Mouse (Mus musculus) neural tube, embryonic 13.5 days (tissue): ENCODE results near the gene Nkx3-2. TPM values are rescaled to one million over a fixed set of nuclear protein-coding genes. Genes with fewer than 3 reads are reported as not detected.

Experiments used
- ATAC-seq: fragments of 200-750 bp; cut with Nextera tagmentation; 2 replicates; pipeline ENCODE4 v1.8.0; 2017; ENCODE audit warnings: low read depth, mild to moderate bottlenecking, moderate TSS enrichment, moderate library complexity
- H3K27ac ChIP-seq: fragments of 300-500 bp; sonication (generic); replicated peaks from 2 replicates; pipeline ENCODE4 v1.5.1; 2015; ENCODE audit warnings: moderate library complexity, mild to moderate bottlenecking, inconsistent platforms
- H3K27me3 ChIP-seq: fragments of 300-500 bp; sonication (generic); 2 replicates; pipeline ENCODE4 v1.6.1; 2015; ENCODE audit warnings: mild to moderate bottlenecking, inconsistent platforms
- H3K36me3 ChIP-seq: fragments of 300-500 bp; sonication (generic); 2 replicates; pipeline ENCODE4 v1.6.1; 2015; ENCODE audit warnings: mild to moderate bottlenecking, inconsistent platforms
- H3K4me1 ChIP-seq: fragments of 300-500 bp; sonication (generic); replicated peaks from 2 replicates; pipeline ENCODE4 v1.6.1; 2015; ENCODE audit warnings: inconsistent platforms
- H3K4me2 ChIP-seq: fragments of 300-500 bp; sonication (generic); 2 replicates; pipeline ENCODE4 v1.6.1; 2015; ENCODE audit warnings: inconsistent platforms, mild to moderate bottlenecking, moderate library complexity
- H3K4me3 ChIP-seq: fragments of 300-500 bp; sonication (generic); 2 replicates; pipeline ENCODE4 v1.5.1; 2015; ENCODE audit warnings: mild to moderate bottlenecking, inconsistent platforms
- H3K9ac ChIP-seq: fragments of 300-500 bp; sonication (generic); 2 replicates; pipeline ENCODE4 v1.6.1; 2015; ENCODE audit warnings: moderate library complexity, mild to moderate bottlenecking, inconsistent platforms
- H3K9me3 ChIP-seq: fragments of 300-500 bp; sonication (generic); 2 replicates; pipeline ENCODE4 v1.6.1; 2016; ENCODE audit warnings: inconsistent platforms
- WGBS: fragments of 180-500 bp; shearing (Covaris S2); methylation state at CpG from one replicate; pipeline ENCODE4 v1.1.7; 2015; 5-methylcytosine and 5-hydroxymethylcytosine counted together
- polyA plus RNA-seq: library from polyadenylated mRNA; unstranded; fragments of >200 nt; fragmentation: Nextera tagmentation; extraction: Ambion mirVana; gene quantifications from 2 replicates; pipeline ENCODE4 v1.2.1, GENCODE M21; 2015

Nkx3-2 gene
- polyA plus RNA-seq = 0.22 and 1.2 TPM in 2 replicates

DNA sequence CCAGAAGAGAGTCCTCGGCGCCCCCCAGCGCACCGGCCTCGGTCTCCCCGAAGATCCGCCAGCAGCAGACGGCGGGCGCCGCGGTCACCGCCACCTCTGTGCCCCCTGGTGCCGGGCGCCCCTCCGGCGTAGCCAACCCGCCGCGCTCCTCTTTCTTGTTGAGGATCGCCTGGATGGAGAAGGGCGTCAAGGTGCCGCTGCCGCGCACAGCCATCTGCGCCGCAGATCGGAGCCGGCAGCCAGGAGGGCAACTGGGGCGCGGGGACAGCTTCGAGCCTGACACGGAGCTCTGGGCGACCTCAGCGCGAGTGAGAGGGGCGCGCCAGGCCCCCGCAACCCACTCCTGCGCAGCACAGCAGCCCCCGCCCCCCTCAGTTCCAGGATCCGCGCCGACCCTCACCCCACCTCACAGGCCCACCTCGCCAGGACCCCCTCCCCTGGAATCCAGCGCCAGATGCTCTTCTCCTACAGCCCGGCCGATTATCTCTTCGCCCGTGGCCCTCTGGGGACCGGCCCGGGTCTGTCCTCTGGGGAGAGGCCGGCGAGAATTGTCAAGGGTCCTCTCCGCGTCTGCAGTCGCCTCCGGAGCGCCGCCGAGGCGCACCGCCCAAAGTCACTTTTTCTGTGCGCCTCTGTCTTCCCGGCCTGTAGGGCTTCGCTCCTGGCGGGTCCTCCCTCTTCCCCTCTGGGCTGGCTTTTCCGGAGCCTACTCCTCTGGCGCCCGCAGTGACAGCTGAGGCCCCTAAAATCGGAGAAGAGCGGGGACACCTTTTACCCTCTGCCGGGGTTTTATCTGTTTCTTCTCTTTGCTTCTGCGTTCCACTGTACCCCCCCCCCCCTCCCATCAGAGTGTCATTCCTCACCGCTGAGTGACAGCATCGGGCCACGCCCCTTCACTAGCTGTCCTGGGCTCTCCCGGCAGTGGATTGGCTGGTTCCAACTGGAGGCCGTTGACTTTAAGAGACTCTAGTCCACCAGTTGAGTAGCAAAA is at the start of gene Nkx3-2:
Gene Nkx3-2, minus strand, starts transcription at position 771 of the 991 bp plus-strand sequence.
- H3K27ac ChIP-seq = no peak within 1 kb of the TSS
- H3K4me1 ChIP-seq = peaks cover 46% of the 10 kb centered on the region
- under 1% methylated on average over 74 of the region's 79 CpGs for WGBS
- H3K27me3 ChIP-seq = peaks cover 93% of the 10 kb centered on the region
- no peaks in the 10 kb centered on the region for H3K36me3 ChIP-seq
- peak within 1 kb of the TSS; percentile 52 for H3K9ac ChIP-seq
- no peaks in the 10 kb centered on the region for H3K9me3 ChIP-seq
- H3K4me3 ChIP-seq = peak within 1 kb of the TSS; percentile 36
- ATAC-seq = peak; percentile 37
- H3K4me2 ChIP-seq = peak within 1 kb of the TSS; percentile 55

DNA sequence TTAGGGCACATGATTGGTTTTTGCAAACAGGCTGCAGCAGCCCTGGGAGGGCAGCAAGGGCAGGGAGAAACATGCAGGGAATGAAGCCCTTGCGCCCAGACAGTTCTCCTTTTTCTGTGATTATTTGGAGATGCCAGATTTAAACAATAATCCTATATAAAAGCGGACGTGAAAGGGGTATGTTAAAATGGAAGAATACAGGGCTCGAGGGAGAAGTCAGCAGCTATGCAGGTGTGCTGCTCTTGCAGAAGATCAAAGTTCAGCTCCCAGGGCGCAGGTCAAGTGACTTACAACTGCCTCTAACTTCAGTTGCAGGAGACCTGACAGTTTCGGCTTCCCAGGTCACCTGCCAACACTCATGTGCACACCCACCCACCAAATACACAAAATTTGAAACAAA is 48.2 kb upstream of the Nkx3-2 start:
- H3K36me3 ChIP-seq = peaks cover 81% of the 10 kb centered on the region
- no peak overlapping the region for H3K27ac ChIP-seq
- no peak overlapping the region for H3K4me3 ChIP-seq
- no peak for ATAC-seq
- H3K9me3 ChIP-seq = no peaks in the 10 kb centered on the region
- 86% methylated on average over 6 of the region's 6 CpGs for WGBS
- no peak overlapping the region for H3K4me2 ChIP-seq
- H3K9ac ChIP-seq = no peak overlapping the region
- no peaks in the 10 kb centered on the region for H3K4me1 ChIP-seq
- no peaks in the 10 kb centered on the region for H3K27me3 ChIP-seq

DNA sequence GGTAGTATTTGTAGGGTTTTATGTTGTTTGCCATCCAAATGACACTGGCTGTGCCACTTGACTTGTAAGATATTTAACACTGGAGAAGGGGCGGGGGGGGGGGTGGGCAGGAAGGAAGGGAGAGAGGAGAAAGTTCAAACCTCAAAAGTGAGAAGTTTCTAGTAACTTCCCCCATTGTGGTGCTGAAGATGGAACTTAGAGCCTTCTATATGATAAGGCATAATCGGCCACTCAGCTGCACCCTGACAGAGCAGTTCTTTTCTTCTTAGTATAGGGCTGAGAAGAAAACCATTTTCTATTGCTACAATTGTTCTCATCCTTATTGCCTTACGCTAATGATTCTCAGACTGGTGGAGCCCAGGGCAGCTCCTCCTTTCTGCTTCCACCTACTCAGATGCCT is 47.0 kb upstream of the Nkx3-2 start:
- no peaks in the 10 kb centered on the region for H3K4me1 ChIP-seq
- H3K9ac ChIP-seq = no peak overlapping the region
- no peak overlapping the region for H3K27ac ChIP-seq
- H3K4me3 ChIP-seq = no peak overlapping the region
- no peak for ATAC-seq
- H3K4me2 ChIP-seq = no peak overlapping the region
- no peaks in the 10 kb centered on the region for H3K27me3 ChIP-seq
- 81% methylated on average over 3 of the region's 3 CpGs for WGBS
- H3K36me3 ChIP-seq = peaks cover 80% of the 10 kb centered on the region
- H3K9me3 ChIP-seq = no peaks in the 10 kb centered on the region

DNA sequence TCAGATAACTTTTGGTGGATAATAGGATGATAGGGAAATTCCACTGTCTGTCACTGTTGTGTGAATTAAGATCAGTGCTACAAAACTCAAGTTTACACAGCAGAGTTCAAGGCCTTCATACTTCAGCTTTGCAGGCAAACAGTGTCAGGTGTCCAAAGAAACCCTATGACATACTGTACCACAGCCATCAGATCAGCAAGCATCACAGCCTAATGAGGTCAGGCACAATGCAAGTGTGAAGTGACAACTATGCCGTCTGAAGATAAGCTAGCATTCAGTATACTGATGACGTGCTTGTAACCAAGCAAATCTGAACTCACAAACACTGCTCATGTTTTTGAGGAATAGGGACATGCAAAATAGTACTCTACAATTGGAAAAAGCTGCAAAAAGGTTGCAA is 43.1 kb upstream of the Nkx3-2 start:
- no peaks in the 10 kb centered on the region for H3K4me1 ChIP-seq
- WGBS = 90% methylated on average over 2 of the region's 2 CpGs
- H3K4me2 ChIP-seq = no peak overlapping the region
- H3K27ac ChIP-seq = no peak overlapping the region
- H3K9ac ChIP-seq = no peak overlapping the region
- no peak for ATAC-seq
- H3K36me3 ChIP-seq = peaks cover 73% of the 10 kb centered on the region
- H3K9me3 ChIP-seq = no peaks in the 10 kb centered on the region
- H3K27me3 ChIP-seq = no peaks in the 10 kb centered on the region
- H3K4me3 ChIP-seq = no peak overlapping the region

DNA sequence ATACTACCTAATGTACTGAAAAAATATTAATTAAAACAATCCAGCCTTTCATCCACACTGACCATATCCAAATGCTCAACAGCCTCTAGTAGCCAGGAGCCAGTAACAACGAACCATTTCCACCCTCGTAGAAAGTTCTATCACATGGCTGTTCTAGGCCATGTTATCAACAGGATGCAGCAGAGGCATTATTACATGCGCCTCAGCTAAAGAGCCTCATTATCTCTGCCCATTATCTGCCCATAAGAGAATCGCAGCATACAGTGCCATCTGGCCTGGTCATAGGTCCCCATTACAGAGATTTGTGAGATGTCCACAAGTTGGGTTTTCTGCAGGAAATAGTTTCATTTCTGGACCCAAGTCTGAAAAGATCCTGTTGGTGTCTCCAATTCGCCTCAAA is 41.9 kb upstream of the Nkx3-2 start:
- no peak overlapping the region for H3K4me2 ChIP-seq
- H3K27ac ChIP-seq = no peak overlapping the region
- H3K4me1 ChIP-seq = no peaks in the 10 kb centered on the region
- H3K9me3 ChIP-seq = no peaks in the 10 kb centered on the region
- no peak overlapping the region for H3K4me3 ChIP-seq
- H3K36me3 ChIP-seq = peaks cover 61% of the 10 kb centered on the region
- 96% methylated on average over 5 of the region's 5 CpGs for WGBS
- no peak for ATAC-seq
- no peak overlapping the region for H3K9ac ChIP-seq
- H3K27me3 ChIP-seq = no peaks in the 10 kb centered on the region

DNA sequence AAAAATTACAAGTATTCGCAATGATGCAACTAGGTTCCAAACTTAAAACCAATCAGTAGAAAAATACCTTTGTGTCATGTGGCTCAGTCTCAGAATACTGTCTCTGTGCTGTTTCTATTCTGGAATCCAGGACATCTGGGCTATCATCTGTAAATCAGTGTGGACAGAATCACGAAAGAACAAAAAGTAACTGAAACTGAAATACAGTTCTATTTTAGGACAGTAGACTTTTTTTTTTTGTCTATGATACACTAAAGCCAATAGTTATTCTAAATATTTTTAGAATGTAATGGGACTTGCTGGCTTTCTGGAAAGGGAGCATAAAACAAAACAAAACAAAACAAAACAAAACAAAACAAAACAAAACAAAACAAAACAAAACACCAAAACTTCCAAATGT is 40.8 kb upstream of the Nkx3-2 start:
- Histone ChIP-seq H3K27me3 (no peaks in the 10 kb centered on the region), H3K27ac (no peak overlapping the region), H3K4me3 (no peak overlapping the region), H3K4me2 (no peak overlapping the region), H3K9me3 (no peaks in the 10 kb centered on the region), H3K36me3 (peaks cover 63% of the 10 kb centered on the region), H3K4me1 (no peaks in the 10 kb centered on the region), H3K9ac (no peak overlapping the region)
- no peak for ATAC-seq
- 96% methylated on average over 2 of the region's 2 CpGs for WGBS

DNA sequence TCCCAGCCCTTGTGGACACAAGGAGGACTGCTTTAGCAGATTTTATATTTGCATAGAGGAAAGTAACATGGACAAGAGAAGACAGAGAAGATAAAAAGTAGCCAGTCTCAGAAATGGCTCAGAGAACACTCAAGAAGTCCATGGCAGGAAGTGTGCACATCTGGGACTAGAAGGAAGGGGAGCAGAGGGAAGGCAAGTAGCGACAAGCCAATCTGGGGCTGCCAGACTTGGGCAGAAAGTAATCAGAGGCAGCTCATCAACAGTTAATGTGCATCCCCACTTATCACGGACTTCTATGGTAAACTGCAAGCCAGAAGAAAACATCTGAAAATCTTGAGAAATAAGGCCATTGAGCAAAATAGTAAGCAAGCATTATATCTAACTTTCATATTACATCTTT is 40.3 kb upstream of the Nkx3-2 start:
- no peak for ATAC-seq
- Histone ChIP-seq H3K4me2 (no peak overlapping the region), H3K36me3 (peaks cover 62% of the 10 kb centered on the region), H3K27me3 (no peaks in the 10 kb centered on the region), H3K4me3 (no peak overlapping the region), H3K9ac (no peak overlapping the region), H3K27ac (no peak overlapping the region), H3K9me3 (no peaks in the 10 kb centered on the region), H3K4me1 (no peaks in the 10 kb centered on the region)
- 94% methylated on average over 2 of the region's 2 CpGs for WGBS

DNA sequence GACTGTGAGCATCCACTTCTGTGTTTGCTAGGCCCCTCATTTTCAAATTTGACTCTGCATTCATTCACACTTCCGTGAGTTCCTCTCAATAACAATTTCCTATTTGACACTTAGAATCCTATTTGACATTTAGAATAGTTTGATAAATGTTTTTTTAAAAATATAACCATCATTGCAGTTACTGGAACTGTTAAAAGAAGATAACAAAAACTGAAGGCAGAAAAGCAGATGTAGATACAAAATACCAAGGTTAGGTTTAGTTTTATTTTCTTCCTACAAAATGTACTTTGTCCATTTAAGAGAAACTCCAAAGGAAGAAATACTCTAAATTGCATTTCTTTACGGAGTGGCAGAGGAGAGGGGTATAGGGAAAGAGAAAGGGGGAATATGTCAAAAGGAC is 37.3 kb upstream of the Nkx3-2 start:
- Histone ChIP-seq H3K9ac (no peak overlapping the region), H3K36me3 (peaks cover 61% of the 10 kb centered on the region), H3K9me3 (no peaks in the 10 kb centered on the region), H3K4me2 (no peak overlapping the region), H3K4me3 (no peak overlapping the region), H3K27me3 (no peaks in the 10 kb centered on the region), H3K4me1 (no peaks in the 10 kb centered on the region), H3K27ac (no peak overlapping the region)
- 90% methylated on average over 2 of the region's 2 CpGs for WGBS
- no peak for ATAC-seq

DNA sequence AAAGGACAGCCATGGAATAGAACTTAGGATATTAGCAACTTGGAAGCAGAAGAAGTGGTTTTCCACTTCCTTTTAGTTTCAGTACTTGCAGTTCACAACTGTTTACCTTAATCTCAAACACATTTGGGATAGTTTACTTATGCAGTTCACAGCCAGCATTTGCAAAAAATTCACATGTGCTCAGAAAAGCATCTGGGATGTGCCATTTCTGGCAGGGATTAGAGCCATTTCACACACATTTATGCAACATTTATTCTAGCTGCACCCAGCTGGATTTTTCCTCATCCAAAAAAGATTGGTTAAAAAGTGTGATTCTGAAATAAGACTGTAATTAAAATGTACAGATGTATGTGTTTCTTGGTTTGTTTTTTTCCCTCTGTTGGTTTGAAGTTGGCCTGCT is 30.1 kb upstream of the Nkx3-2 start:
- Histone ChIP-seq H3K4me3 (no peak overlapping the region), H3K27ac (no peak overlapping the region), H3K4me1 (no peaks in the 10 kb centered on the region), H3K9me3 (no peaks in the 10 kb centered on the region), H3K4me2 (no peak overlapping the region), H3K9ac (no peak overlapping the region), H3K27me3 (no peaks in the 10 kb centered on the region), H3K36me3 (peaks cover 81% of the 10 kb centered on the region)
- ATAC-seq = no peak

DNA sequence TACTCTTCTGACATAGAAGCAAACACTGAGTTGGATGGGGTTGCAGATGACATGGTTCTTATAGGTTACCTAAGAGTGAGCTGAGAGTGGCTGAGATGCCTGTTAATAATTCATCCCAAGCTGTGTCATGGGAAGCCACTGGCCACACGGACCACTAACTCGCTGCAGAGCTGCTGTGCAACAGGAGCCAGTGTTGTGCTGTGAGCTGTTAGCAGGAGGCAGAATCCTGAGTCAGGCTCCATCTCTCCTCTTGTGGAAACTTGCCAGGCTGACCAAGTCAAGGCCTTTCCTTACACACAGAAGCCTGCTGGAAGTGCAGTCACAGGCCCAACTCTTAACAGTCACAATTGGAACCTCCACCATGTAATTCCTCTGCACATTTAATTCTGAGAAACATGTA is 26.2 kb upstream of the Nkx3-2 start:
- Histone ChIP-seq H3K4me1 (no peaks in the 10 kb centered on the region), H3K9me3 (no peaks in the 10 kb centered on the region), H3K27me3 (no peaks in the 10 kb centered on the region), H3K4me2 (no peak overlapping the region), H3K36me3 (peaks cover 89% of the 10 kb centered on the region), H3K27ac (no peak overlapping the region), H3K4me3 (no peak overlapping the region), H3K9ac (no peak overlapping the region)
- ATAC-seq = no peak
- 90% methylated on average over 2 of the region's 2 CpGs for WGBS

DNA sequence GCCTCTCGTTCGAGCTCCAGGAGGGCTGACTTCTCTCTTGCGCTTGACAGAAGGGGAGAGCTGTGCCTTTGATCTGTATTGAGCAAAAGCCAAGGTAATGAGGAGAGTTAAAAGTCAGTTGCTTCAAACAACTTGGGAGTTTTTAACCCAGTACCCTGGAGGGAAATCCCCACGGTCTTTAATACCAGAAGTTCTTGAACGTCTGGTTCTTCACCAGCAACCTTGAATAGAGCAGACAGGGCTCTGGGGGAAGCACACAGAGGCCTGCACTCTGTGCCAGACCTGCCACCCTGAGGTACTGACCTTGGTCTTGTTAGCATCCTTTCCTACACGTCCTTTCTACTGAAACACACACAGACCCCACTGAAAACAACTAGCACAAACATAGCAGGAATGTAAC is 24.6 kb upstream of the Nkx3-2 start:
- no peak for ATAC-seq
- H3K4me2 ChIP-seq = no peak overlapping the region
- H3K4me1 ChIP-seq = no peaks in the 10 kb centered on the region
- H3K27ac ChIP-seq = no peak overlapping the region
- peaks cover 87% of the 10 kb centered on the region for H3K36me3 ChIP-seq
- H3K4me3 ChIP-seq = no peak overlapping the region
- no peaks in the 10 kb centered on the region for H3K9me3 ChIP-seq
- 78% methylated on average over 6 of the region's 6 CpGs for WGBS
- H3K27me3 ChIP-seq = no peaks in the 10 kb centered on the region
- no peak overlapping the region for H3K9ac ChIP-seq

DNA sequence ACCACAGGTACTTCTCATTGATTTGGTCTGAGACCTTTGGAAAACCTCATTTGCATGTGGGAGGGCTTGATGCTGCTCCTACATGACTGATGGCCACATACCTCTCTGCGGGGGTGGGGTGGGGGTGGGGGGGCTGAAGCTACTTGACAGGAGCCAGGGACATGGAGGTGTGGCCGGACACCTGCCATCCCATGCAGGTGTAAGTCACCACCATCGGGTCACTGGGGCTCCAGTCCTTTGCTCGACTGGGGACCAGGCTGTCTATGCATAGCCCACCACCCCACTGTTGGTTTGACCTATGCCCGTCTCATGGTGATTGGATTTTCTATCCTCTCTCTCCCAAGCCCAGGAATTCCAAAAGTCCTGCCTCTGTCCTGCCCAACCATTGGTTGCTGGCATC is 17.6 kb upstream of the Nkx3-2 start:
- no peak overlapping the region for H3K4me3 ChIP-seq
- no peaks in the 10 kb centered on the region for H3K27me3 ChIP-seq
- ATAC-seq = no peak
- WGBS = 88% methylated on average over 5 of the region's 5 CpGs
- no peak overlapping the region for H3K9ac ChIP-seq
- H3K36me3 ChIP-seq = peaks cover 27% of the 10 kb centered on the region
- no peaks in the 10 kb centered on the region for H3K4me1 ChIP-seq
- no peak overlapping the region for H3K4me2 ChIP-seq
- no peaks in the 10 kb centered on the region for H3K9me3 ChIP-seq
- no peak overlapping the region for H3K27ac ChIP-seq

DNA sequence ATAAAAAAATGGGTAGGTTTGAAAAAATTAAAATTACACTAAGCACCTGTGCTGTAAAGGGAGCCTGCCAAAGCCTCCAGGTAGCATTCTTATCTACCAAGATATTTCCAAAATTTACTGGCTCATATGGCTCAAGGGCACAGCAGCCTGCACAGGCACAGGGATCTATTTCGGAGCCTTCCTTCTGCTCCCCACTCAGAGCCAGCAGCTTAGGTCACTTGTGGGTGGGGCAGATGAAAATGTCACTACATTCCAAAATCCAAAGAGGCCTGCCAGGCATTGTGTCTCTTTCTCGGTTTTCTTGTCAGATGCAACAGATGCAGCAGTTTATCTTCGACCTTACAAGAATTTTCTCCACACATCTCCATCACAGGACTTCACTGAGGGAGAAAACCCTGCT is 15.7 kb upstream of the Nkx3-2 start:
- Histone ChIP-seq H3K27ac (no peak overlapping the region), H3K36me3 (peaks cover 8% of the 10 kb centered on the region), H3K4me1 (no peaks in the 10 kb centered on the region), H3K27me3 (no peaks in the 10 kb centered on the region), H3K4me2 (no peak overlapping the region), H3K9me3 (no peaks in the 10 kb centered on the region), H3K4me3 (no peak overlapping the region), H3K9ac (no peak overlapping the region)
- WGBS = 82% methylated on average over 3 of the region's 3 CpGs
- no peak for ATAC-seq
